8 mouse cellular contexts compared by ENCODE assay signal in the genomic region with DNA sequence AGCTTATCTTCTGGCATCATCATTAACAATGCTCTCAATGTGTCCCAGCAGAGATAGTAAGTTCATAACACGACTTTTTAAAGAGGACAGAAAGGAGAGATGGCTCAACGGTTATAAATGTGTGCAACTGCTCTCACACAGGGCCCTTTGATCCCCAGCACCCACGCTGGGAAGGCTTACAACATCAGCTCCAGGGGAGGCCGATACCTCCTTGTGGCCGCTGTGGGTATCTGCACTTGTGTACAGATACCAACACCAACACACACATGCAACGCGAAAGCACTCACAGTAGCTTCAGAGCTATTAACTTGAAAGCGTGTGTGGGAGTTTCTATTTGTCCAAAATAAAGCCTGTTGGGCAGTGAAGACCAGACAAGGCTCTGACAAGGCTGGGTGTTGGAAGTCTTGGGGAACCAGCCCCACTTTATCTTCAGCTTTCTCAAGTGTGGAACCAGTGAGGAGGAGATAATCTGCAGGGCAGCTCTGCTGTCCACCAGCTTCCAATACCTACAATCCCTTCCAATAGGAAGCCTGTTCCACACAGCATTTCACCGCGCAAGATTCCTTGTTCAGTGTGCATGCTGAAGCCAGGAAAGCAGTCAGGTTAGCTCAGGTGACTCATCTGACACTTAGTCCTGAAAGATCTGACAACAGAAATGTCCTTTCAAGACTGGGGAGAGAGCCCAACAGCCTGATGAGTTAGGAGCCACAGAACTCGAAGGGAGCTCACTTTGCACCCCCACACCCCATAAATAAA. TPM values are rescaled to one million over a fixed set of nuclear protein-coding genes. Genes with fewer than 3 reads are reported as not detected.
A peak's percentile ranks its signal among the peaks of the same experiment; 100 is the strongest.
DNase-seq lines count a peak whose midpoint lies in the region; ATAC-seq and TF ChIP-seq lines count a peak whose summit lies in the region.

No protein-coding gene starts in this region.

- TF ChIP-seq POLR2A in myocyte (IDR thresholded peaks at IDR 0.05; ENCODE audit: insufficient read length, low read depth): no peak

- no peak for TF ChIP-seq CTCF in G1E (IDR thresholded peaks at IDR 0.05; ENCODE audit: low read depth, low read length)

- no peak overlapping the region for H3ac ChIP-seq in myocyte (ENCODE audit: control insufficient read depth, insufficient read length)

- H3K36me3 ChIP-seq in G1E (replicated peaks) (peaks cover 40% of the 10 kb centered on the region), myocyte (ENCODE audit: control insufficient read depth, insufficient read depth) (no peaks in the 10 kb centered on the region)
- H3K36me3 ChIP-seq in forebrain, embryonic 15.5 days: peaks cover 12% of the 10 kb centered on the region; the same call in 1 of the 2 replicates
- H3K36me3 ChIP-seq in limb, embryonic 11.5 days (ENCODE audit: control insufficient read depth, insufficient read depth, low read length): no peaks in the 10 kb centered on the region

- WGBS in forebrain, embryonic 15.5 days: 79% methylated on average over 11 of the region's 11 CpGs
- WGBS in limb, embryonic 11.5 days: 73% methylated on average over 11 of the region's 11 CpGs

- peak overlapping the region; percentile 85 for H3K4me2 ChIP-seq in forebrain, embryonic 15.5 days (replicated peaks)
- peak overlapping the region; percentile 89; the same call in 1 of the 2 replicates for H3K4me2 ChIP-seq in limb, embryonic 11.5 days (ENCODE audit: low read depth, severe bottlenecking)
- H3K4me2 ChIP-seq in myocyte (ENCODE audit: low read depth): peak overlapping the region; percentile 97

- H3K27me3 ChIP-seq in G1E (ENCODE audit: insufficient read depth, low read length): no peaks in the 10 kb centered on the region
- H3K27me3 ChIP-seq in forebrain, embryonic 15.5 days: no peaks in the 10 kb centered on the region
- H3K27me3 ChIP-seq in limb, embryonic 11.5 days (ENCODE audit: control insufficient read depth, insufficient read depth, low read length): no peaks in the 10 kb centered on the region
- H3K27me3 ChIP-seq in myocyte (ENCODE audit: control insufficient read depth, insufficient read depth, insufficient read length): no peaks in the 10 kb centered on the region

- H3K9me3 ChIP-seq in G1E (replicated peaks): no peaks in the 10 kb centered on the region
- H3K9me3 ChIP-seq in forebrain, embryonic 15.5 days: no peaks in the 10 kb centered on the region
- no peaks in the 10 kb centered on the region for H3K9me3 ChIP-seq in limb, embryonic 11.5 days (ENCODE audit: control insufficient read depth, low read length)

- peaks cover 29% of the 10 kb centered on the region for H3K4me1 ChIP-seq in G1E (ENCODE audit: insufficient read depth, low read depth, low read length)
- peaks cover 33% of the 10 kb centered on the region for H3K4me1 ChIP-seq in forebrain, embryonic 15.5 days
- H3K4me1 ChIP-seq in limb, embryonic 11.5 days (ENCODE audit: control insufficient read depth, insufficient read depth, low read length): peaks cover 11% of the 10 kb centered on the region

- peak overlapping the region; percentile 90; the same call in 1 of the 2 replicates for H3K9ac ChIP-seq in forebrain, embryonic 15.5 days (replicated peaks)
- peak overlapping the region; percentile 12; the same call in 1 of the 2 replicates for H3K9ac ChIP-seq in limb, embryonic 11.5 days (ENCODE audit: low read length)

- H3K27ac ChIP-seq in forebrain, embryonic 15.5 days (replicated peaks): no peak overlapping the region
- H3K27ac ChIP-seq in limb, embryonic 11.5 days (replicated peaks; ENCODE audit: low read depth, low read length): no peak overlapping the region

- H3K4me3 ChIP-seq in G1E (ENCODE audit: low read depth, low read length) (peak overlapping the region; percentile 47; the same call in 1 of the 2 replicates), myocyte (peak overlapping the region; percentile 66)
- H3K4me3 ChIP-seq in forebrain, embryonic 15.5 days: peak overlapping the region; percentile 87
- H3K4me3 ChIP-seq in limb, embryonic 11.5 days (ENCODE audit: low read depth, low read length): no peak overlapping the region

- peak; percentile 17 for DNase-seq in adrenal gland, postnatal 25 days
- DNase-seq in adrenal gland, adult 18-20 months (ENCODE audit: low spot score in 2 of 2): no peak
- peak; percentile 13 for DNase-seq in G1E (ENCODE audit: low spot score)
- DNase-seq in limb, embryonic 11.5 days (ENCODE audit: low spot score): no peak
- no peak for DNase-seq in left cerebral cortex, adult 8-10 months (ENCODE audit: low spot score in 2 of 2)

- ATAC-seq in G1E (ENCODE audit: extremely low read depth, insufficient number of reproducible peaks, low FRiP score, poor library complexity, severe bottlenecking): no peak
- no peak for ATAC-seq in forebrain, embryonic 15.5 days (replicated peaks)
- no peak for ATAC-seq in limb, embryonic 11.5 days (ENCODE audit: insufficient number of reproducible peaks, low FRiP score, low TSS enrichment, low read depth)
- no peak for ATAC-seq in monocyte, adult 5-6 weeks (replicated peaks; ENCODE audit: insufficient number of reproducible peaks, low FRiP score, low TSS enrichment, poor library complexity, severe bottlenecking)

- H3K79me2 ChIP-seq in myocyte (ENCODE audit: control insufficient read depth, insufficient read depth): peaks cover 6% of the 10 kb centered on the region

TF ChIP-seq in myocyte, 11 proteins besides CTCF, POLR2A, EP300 and RAD21:
- TF ChIP-seq TCF12 (IDR thresholded peaks at IDR 0.05; ENCODE audit: insufficient read depth, poor library complexity, severe bottlenecking) (no peak), CEBPB (IDR thresholded peaks at IDR 0.05; ENCODE audit: insufficient read depth, poor library complexity, severe bottlenecking) (no peak)

RNA-seq across cellular contexts. Expression of a gene that starts 8.0 kb away (rescaled TPM):
- 9.5 and 10.4 TPM in 2 replicates for total RNA-seq in adrenal gland, postnatal 25 days (2021)
- total RNA-seq in adrenal gland, adult 18-20 months (2021): 10 to 100 TPM; 10.9 to 12.2 TPM
- total RNA-seq in G1E (2014; fragmentation: Nextera tagmentation) (3.9 and 4.4 TPM in 2 replicates), G1E (2017) (3.1 and 3.4 TPM in 2 replicates)
- polyA plus RNA-seq in G1E (2012) (1.6 and 2.1 TPM in 2 replicates), myocyte (2012; fragmentation: generic; extraction: Trizol) (1.5 TPM)
- 16.2 and 16.8 TPM in 2 replicates for polyA plus RNA-seq in forebrain, embryonic 15.5 days (2015; fragmentation: Nextera tagmentation; extraction: Ambion mirVana)
- polyA plus RNA-seq in limb, embryonic 11.5 days (2014; fragmentation: Nextera tagmentation; extraction: Ambion mirVana): 3.5 and 3.7 TPM in 2 replicates
- total RNA-seq in left cerebral cortex, adult 8-10 months (2022): 10 to 100 TPM; 50.3 to 60.2 (median 53.3) TPM
- 4.6 to 8.2 TPM (median 8.2 TPM) in 3 replicates for total RNA-seq in monocyte, adult 5-6 weeks (2017)

RNA-seq across cellular contexts. Expression of a gene that starts 14.9 kb away (rescaled TPM):
- total RNA-seq in adrenal gland, postnatal 25 days (2021): not detected in 2 replicates
- not detected for total RNA-seq in adrenal gland, adult 18-20 months (2021)
- total RNA-seq in G1E (2014; fragmentation: Nextera tagmentation) (not detected in 2 replicates), G1E (2017) (not detected in 2 replicates)
- polyA plus RNA-seq in G1E (2012) (not detected in 2 replicates), myocyte (2012; fragmentation: generic; extraction: Trizol) (not detected)
- not detected in 2 replicates for polyA plus RNA-seq in forebrain, embryonic 15.5 days (2015; fragmentation: Nextera tagmentation; extraction: Ambion mirVana)
- polyA plus RNA-seq in limb, embryonic 11.5 days (2014; fragmentation: Nextera tagmentation; extraction: Ambion mirVana): not detected in 2 replicates
- total RNA-seq in left cerebral cortex, adult 8-10 months (2022): not detected
- not detected in 3 replicates for total RNA-seq in monocyte, adult 5-6 weeks (2017)

RNA-seq across cellular contexts. Expression of a gene that starts 59.5 kb away (rescaled TPM):
- 133 and 149 TPM in 2 replicates for total RNA-seq in adrenal gland, postnatal 25 days (2021)
- 100 to 1,000 TPM; 133 to 185 TPM for total RNA-seq in adrenal gland, adult 18-20 months (2021)
- total RNA-seq in G1E (2014; fragmentation: Nextera tagmentation) (69.6 and 73.4 TPM in 2 replicates), G1E (2017) (23.9 and 36.4 TPM in 2 replicates)
- polyA plus RNA-seq in G1E (2012) (73.1 and 75.4 TPM in 2 replicates), myocyte (2012; fragmentation: generic; extraction: Trizol) (6.5 TPM)
- polyA plus RNA-seq in forebrain, embryonic 15.5 days (2015; fragmentation: Nextera tagmentation; extraction: Ambion mirVana): 2.8 and 3.9 TPM in 2 replicates
- 2.3 and 2.6 TPM in 2 replicates for polyA plus RNA-seq in limb, embryonic 11.5 days (2014; fragmentation: Nextera tagmentation; extraction: Ambion mirVana)
- 1 to 10 TPM; 4.6 to 6.3 (median 5.7) TPM for total RNA-seq in left cerebral cortex, adult 8-10 months (2022)
- 49.5 to 82.1 TPM (median 73.1 TPM) in 3 replicates for total RNA-seq in monocyte, adult 5-6 weeks (2017)

Comparison
In these comparisons a context has a peak if more than half of its experiments do, and no peak if none do; other contexts are left out.
1. DNase-seq: peak in adrenal gland, postnatal 25 days (single experiment) and G1E (single experiment); none in adrenal gland, adult 18-20 months (0 of 2), limb, embryonic 11.5 days (single experiment) and left cerebral cortex, adult 8-10 months (0 of 2).
2. Peak in every context shown above with its lines, with median percentiles within 50 percentile points of each other: H3K4me2 ChIP-seq.